Mouse (Mus musculus) MEL (cell line): ENCODE measurements around the gene Rgs6.

Source experiments
- CTCF ChIP-seq, 3 experiments: IDR thresholded peaks in 2 of 3; conservative IDR thresholded peaks in 1 of 3; 2 replicates each; pipeline ENCODE4 v1.5.1; 2011 to 2012; ENCODE audit warnings: low read length in 3 of 3, low read depth in 2 of 3, mild to moderate bottlenecking in 2 of 3, improper control_type of control experiment in 1 of 3, inconsistent platforms in 1 of 3, mixed read lengths in 1 of 3, moderate library complexity in 1 of 3; ENCODE audit not compliant: control insufficient read depth in 1 of 3, insufficient read depth in 1 of 3, poor library complexity in 1 of 3, severe bottlenecking in 1 of 3
- GATA1 ChIP-seq: IDR thresholded peaks from 2 replicates; pipeline ENCODE4 v1.6.1; 2011; ENCODE audit warnings: low read depth, low read length, improper control_type of control experiment
- HCFC1 ChIP-seq: IDR thresholded peaks from 2 replicates; pipeline ENCODE4 v1.6.1; 2012; ENCODE audit warnings: low read depth, mild to moderate bottlenecking, inconsistent platforms, low read length, improper control_type of control experiment, moderate library complexity
- MAX ChIP-seq: IDR thresholded peaks from 2 replicates; pipeline ENCODE4 v1.6.1; 2011; ENCODE audit warnings: low read length, improper control_type of control experiment
- MYC ChIP-seq: IDR thresholded peaks from 2 replicates; pipeline ENCODE4 v1.6.1; 2011; ENCODE audit warnings: low read depth, mild to moderate bottlenecking, low read length, improper control_type of control experiment, moderate library complexity
- NELFE ChIP-seq: IDR thresholded peaks from 2 replicates; pipeline ENCODE4 v1.6.1; 2011; ENCODE audit warnings: low read depth, low read length, improper control_type of control experiment
- POLR2A ChIP-seq, 2 experiments: IDR thresholded peaks; 2 replicates each; pipeline ENCODE4 v1.6.1; 2011 to 2012; ENCODE audit warnings: low read length in 2 of 2, mild to moderate bottlenecking in 2 of 2, control low read depth in 1 of 2, improper control_type of control experiment in 1 of 2, low read depth in 1 of 2, moderate library complexity in 1 of 2; ENCODE audit not compliant: control insufficient read depth in 1 of 2, insufficient read depth in 1 of 2, poor library complexity in 1 of 2
- SIN3A ChIP-seq: IDR thresholded peaks from 2 replicates; pipeline ENCODE4 v1.6.1; 2012; ENCODE audit warnings: low read length, improper control_type of control experiment, inconsistent platforms
- ZKSCAN1 ChIP-seq: IDR thresholded peaks from 2 replicates; pipeline ENCODE4 v1.6.1; 2012; ENCODE audit warnings: low read depth, mild to moderate bottlenecking, inconsistent platforms, low read length, improper control_type of control experiment, moderate library complexity
- ZMIZ1 ChIP-seq: IDR thresholded peaks from 2 replicates; pipeline ENCODE4 v1.6.1; 2012; ENCODE audit warnings: low read depth, mild to moderate bottlenecking, inconsistent platforms, low read length, improper control_type of control experiment, moderate library complexity

DNA sequence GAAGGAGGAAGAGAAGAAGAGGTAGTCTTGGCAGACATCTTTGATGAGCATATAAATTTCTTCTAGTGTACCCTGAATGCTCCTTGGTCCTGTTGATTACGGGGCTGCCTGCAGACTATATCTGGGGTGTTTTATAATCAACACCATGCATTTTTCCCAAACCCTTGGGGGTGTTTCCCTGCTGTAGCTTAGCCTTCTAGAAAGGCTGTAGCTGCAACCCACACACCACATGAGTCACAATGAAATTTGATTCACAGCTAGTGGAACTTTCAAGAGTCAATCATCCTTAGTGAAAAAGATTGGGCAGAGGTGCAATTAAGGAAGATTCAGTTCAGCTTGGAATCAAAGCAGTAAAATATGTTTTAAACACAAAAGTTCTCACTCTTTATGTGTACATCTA is 15.4 kb upstream of the Rgs6 start:
- TF ChIP-seq CTCF (IDR thresholded peaks at IDR 0.05 in 2 of 3, conservative IDR thresholded peaks at IDR 0.05 in 1 of 3; ENCODE audit: control insufficient read depth in 1 of 3, insufficient read depth in 1 of 3, low read depth in 2 of 3, low read length in 3 of 3, poor library complexity in 1 of 3, severe bottlenecking in 1 of 3): no peak
- TF ChIP-seq ZMIZ1: no peak
- TF ChIP-seq HCFC1: no peak
- no peak for TF ChIP-seq POLR2A (IDR thresholded peaks at IDR 0.05; ENCODE audit: control insufficient read depth in 1 of 2, insufficient read depth in 1 of 2, low read depth in 1 of 2, low read length in 2 of 2, poor library complexity in 1 of 2)
- no peak for TF ChIP-seq GATA1
- no peak for TF ChIP-seq ZKSCAN1
- no peak for TF ChIP-seq MYC
- TF ChIP-seq SIN3A: no peak
- TF ChIP-seq MAX: no peak
- no peak for TF ChIP-seq NELFE
